Mouse (Mus musculus) heart, embryonic 15.5 days (tissue): ENCODE data around the gene Hnrnpa2b1. TPM values are rescaled to one million over a fixed set of nuclear protein-coding genes. Genes with fewer than 3 reads are reported as not detected.
"Not testable (repeated sequence)": the region's sequence is repeated elsewhere in the genome, so short reads cannot be mapped to it uniquely, and the experiment has no call there.

Experiments used
- ATAC-seq: fragments of 200-750 bp; cut with Nextera tagmentation; replicated peaks from 2 replicates; pipeline ENCODE4 v1.8.0; 2017; ENCODE audit warnings: low read depth, moderate TSS enrichment; ENCODE audit not compliant: insufficient number of reproducible peaks, insufficient read depth, low FRiP score
- H3K27ac ChIP-seq: fragments of 300-500 bp; sonication (generic); 2 replicates; pipeline ENCODE4 v1.5.1; 2015; ENCODE audit warnings: mild to moderate bottlenecking, inconsistent platforms
- H3K27me3 ChIP-seq: fragments of 300-500 bp; sonication (generic); 2 replicates; pipeline ENCODE4 v1.6.1; 2015; ENCODE audit warnings: inconsistent platforms
- H3K36me3 ChIP-seq: fragments of 300-500 bp; sonication (generic); 2 replicates; pipeline ENCODE4 v1.6.1; 2015; ENCODE audit warnings: mild to moderate bottlenecking, inconsistent platforms
- H3K4me1 ChIP-seq: fragments of 300-500 bp; sonication (generic); replicated peaks from 2 replicates; pipeline ENCODE4 v1.6.1; 2015; ENCODE audit warnings: inconsistent platforms
- H3K4me2 ChIP-seq: fragments of 300-500 bp; sonication (generic); 2 replicates; pipeline ENCODE4 v1.6.1; 2015; ENCODE audit warnings: inconsistent platforms, mild to moderate bottlenecking, moderate library complexity
- H3K4me3 ChIP-seq: fragments of 300-500 bp; sonication (generic); 2 replicates; pipeline ENCODE4 v1.5.1; 2015; ENCODE audit warnings: mild to moderate bottlenecking, inconsistent platforms
- H3K9ac ChIP-seq: fragments of 300-500 bp; sonication (generic); 2 replicates; pipeline ENCODE4 v1.6.1; 2015; ENCODE audit warnings: mild to moderate bottlenecking, inconsistent platforms
- H3K9me3 ChIP-seq: fragments of 300-500 bp; sonication (generic); replicated peaks from 2 replicates; pipeline ENCODE4 v1.6.1; 2016; ENCODE audit warnings: inconsistent platforms
- WGBS: fragments of 180-500 bp; shearing (Covaris S2); methylation state at CpG from one replicate; pipeline ENCODE4 v1.1.7; 2015; ENCODE audit warnings: mixed read lengths; 5-methylcytosine and 5-hydroxymethylcytosine counted together
- polyA plus RNA-seq: library from polyadenylated mRNA; unstranded; fragments of >200 nt; fragmentation: Nextera tagmentation; extraction: Ambion mirVana; gene quantifications from 2 replicates; pipeline ENCODE4 v1.2.1, GENCODE M21; 2015

Hnrnpa2b1 gene
- polyA plus RNA-seq, 1 experiment from 2014 or later, result 1,124 TPM

DNA sequence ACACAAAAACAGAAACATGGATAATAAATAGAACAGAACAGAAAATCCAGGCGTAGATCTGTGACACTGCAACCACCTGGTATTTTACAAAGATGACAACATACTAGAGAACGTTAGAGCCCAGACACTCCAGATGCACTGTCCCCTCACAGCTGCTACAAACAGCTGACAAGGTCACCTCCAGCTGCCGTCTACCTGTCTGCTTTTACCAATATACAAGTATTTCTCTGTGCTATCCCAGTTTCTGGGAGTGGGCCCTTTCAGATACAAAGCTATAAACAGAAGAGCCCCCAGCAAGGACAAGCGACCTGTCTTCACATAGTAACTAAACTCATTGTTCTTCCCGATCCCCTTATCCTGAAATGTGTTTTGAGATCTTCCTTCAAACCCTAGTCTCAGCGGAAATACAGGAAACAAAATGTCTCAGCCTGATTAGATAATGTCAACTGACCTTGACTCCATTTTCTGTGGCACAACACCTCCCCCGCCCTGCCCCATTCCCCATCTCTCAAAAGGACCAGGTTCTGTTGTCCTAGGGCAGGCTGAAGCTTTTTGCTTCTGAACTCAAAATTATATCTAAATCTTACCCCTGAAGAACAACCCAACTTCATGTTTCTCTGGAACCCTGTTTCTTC, 16.5 kb upstream of the Hnrnpa2b1 start:
- no peak overlapping the region for H3K4me2 ChIP-seq
- ATAC-seq, result no peak
- H3K36me3 ChIP-seq, result peaks cover 18% of the 10 kb centered on the region
- 0 out of 2 replicates have a peak, but pooled peaks cover 2% of the 10 kb centered on the region for H3K9me3 ChIP-seq
- H3K4me1 ChIP-seq, result peaks cover 8% of the 10 kb centered on the region
- H3K27me3 ChIP-seq, result no peaks in the 10 kb centered on the region
- no peak overlapping the region for H3K9ac ChIP-seq
- H3K27ac ChIP-seq, result no peak overlapping the region
- H3K4me3 ChIP-seq, result no peak overlapping the region
- 30% methylated on average over 7 of the region's 7 CpGs for WGBS

DNA sequence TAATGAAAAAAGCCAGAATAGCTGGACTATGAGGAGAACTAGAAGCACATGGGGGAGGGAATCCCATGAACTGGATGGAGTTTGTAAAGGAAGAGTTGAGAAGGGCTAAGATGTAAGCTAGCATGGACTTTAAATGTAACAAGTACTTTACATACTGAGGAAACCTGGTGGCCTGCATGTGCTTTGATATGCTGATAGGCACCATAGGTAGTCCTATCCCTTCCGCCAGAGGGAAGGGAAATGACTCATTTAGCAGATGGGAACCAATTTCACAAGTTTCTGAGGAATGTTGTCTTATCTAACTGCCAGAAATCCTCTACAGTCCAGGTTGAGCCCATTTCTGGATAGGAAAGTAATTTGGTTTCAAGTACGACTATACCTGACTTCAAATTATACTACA, 16.0 kb upstream of the Hnrnpa2b1 start:
- 46% methylated on average over 2 of the region's 2 CpGs for WGBS
- ATAC-seq, result no peak

DNA sequence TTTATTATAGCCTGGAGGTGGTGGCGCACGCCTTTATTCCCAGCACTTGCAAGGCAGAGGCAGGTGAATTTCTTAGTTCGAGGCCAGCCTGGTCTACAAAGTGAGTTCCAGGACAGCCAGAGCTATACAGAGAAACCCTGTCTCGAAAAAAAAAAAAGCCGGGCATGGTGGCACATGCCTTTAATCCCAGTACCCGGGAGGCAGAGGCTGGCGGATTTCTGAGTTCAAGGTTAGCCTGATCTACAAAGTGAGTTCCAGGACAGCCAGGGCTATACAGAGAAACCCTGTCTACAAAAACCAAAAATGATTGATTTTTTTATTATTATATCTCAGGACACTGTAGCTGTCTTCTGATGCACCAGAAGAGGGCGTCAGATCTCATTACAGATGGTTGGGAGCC, 14.9 kb upstream of the Hnrnpa2b1 start:
- H3K4me2 ChIP-seq, H3K4me1 ChIP-seq, H3K27me3 ChIP-seq, H3K9me3 ChIP-seq, ATAC-seq, H3K27ac ChIP-seq, H3K9ac ChIP-seq, H3K4me3 ChIP-seq: not testable (repeated sequence)
- WGBS, result 84% methylated on average over 8 of the region's 8 CpGs
- H3K36me3 ChIP-seq, result peaks cover 34% of the 10 kb centered on the region

More for the DNA sequence above, 16.0 kb upstream of the Hnrnpa2b1 start:
- no peak overlapping the region for H3K9ac ChIP-seq
- H3K4me1 ChIP-seq, result peaks cover 8% of the 10 kb centered on the region
- H3K27me3 ChIP-seq, result no peaks in the 10 kb centered on the region
- H3K4me3 ChIP-seq, result no peak overlapping the region
- no peak overlapping the region for H3K27ac ChIP-seq
- peaks cover 23% of the 10 kb centered on the region for H3K36me3 ChIP-seq
- 0 out of 2 replicates have a peak, but pooled peaks cover 2% of the 10 kb centered on the region for H3K9me3 ChIP-seq
- H3K4me2 ChIP-seq, result no peak overlapping the region

DNA sequence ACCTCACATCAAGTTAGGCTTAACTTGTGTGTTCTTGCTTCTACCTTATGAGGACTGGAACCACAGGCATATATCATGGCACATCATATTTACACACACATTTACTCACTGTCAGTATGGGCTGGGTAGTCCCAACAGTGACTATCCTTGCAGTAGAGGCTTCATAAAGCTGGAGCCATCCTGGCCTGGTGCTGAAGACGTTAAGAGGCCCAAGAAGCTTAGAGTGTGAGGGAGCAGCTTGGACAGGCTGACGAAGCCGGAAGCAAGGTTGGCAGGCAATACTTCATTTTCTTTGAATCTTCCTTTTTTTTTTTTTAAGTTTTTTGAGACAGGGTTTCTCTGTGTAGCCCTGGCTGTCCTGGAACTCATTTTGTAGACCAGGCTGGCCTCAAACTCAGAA, 14.2 kb upstream of the Hnrnpa2b1 start:
- Histone ChIP-seq H3K4me1 (peaks cover 4% of the 10 kb centered on the region; the same call in 1 of the 2 replicates), H3K4me2 (no peak overlapping the region), H3K27me3 (no peaks in the 10 kb centered on the region), H3K36me3 (peaks cover 41% of the 10 kb centered on the region), H3K27ac (no peak overlapping the region), H3K9ac (no peak overlapping the region), H3K9me3 (0 out of 2 replicates have a peak, but pooled peaks cover 2% of the 10 kb centered on the region), H3K4me3 (no peak overlapping the region)
- 89% methylated on average over 3 of the region's 3 CpGs for whole genome bisulfite sequencing
- ATAC-seq, result no peak

DNA sequence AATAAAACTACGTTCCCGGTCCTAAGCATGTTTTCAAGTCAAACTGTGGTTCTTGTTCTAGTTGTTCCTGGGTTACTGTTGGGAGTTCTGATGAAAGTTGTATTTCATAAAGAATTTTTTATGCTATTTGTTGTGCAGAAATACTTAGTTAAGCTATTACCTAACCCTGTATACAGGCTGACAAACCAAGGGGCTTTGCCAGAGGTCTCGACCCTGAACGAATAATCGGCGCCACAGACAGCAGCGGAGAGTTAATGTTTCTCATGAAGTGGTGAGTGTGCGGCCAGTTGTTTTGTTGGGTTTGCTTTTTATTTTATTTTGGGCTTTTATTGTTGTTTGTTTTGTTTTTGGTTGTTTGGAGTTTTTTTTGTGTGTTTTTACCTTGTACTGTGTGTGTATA, 11.9 kb upstream of the Hnrnpa2b1 start:
- peaks cover 4% of the 10 kb centered on the region; the same call in 1 of the 2 replicates for H3K4me1 ChIP-seq
- H3K9me3 ChIP-seq, result no peaks in the 10 kb centered on the region
- H3K4me3 ChIP-seq, result no peak overlapping the region
- ATAC-seq, result no peak
- no peak overlapping the region for H3K9ac ChIP-seq
- H3K4me2 ChIP-seq, result no peak overlapping the region
- H3K36me3 ChIP-seq, result peaks cover 58% of the 10 kb centered on the region
- 93% methylated on average over 8 of the region's 8 CpGs for WGBS
- H3K27me3 ChIP-seq, result no peaks in the 10 kb centered on the region
- no peak overlapping the region for H3K27ac ChIP-seq

DNA sequence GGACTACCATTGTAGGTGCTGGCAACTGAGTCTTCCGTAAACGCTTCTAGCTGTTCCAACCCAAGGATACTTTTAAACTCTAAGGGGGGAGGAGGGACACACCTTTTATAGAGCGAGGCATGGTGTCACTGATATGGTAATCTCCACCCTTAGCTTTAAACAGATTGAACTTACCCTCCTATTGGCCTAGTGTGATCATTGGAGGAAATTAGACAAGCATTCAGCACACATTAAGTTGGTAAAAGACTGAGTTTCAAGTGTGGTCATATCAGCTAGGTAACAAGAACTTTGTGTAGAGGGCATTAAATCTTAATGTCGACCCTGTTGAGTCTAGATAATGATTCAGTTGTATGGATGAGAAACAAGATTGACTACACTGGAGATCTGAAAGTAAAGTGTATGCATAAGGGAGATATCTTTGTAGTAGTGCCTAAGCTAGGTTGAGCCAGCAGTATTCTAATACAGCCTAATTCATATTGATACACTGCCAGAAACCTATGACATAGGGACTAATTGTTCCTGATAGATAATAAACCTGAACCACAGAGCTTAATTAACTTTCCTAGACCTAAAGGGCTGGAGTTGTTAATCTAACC, 9.5 kb upstream of the Hnrnpa2b1 start:
- H3K27me3 ChIP-seq, result no peaks in the 10 kb centered on the region
- H3K4me2 ChIP-seq, result no peak overlapping the region
- no peaks in the 10 kb centered on the region for H3K9me3 ChIP-seq
- no peak overlapping the region for H3K4me3 ChIP-seq
- H3K27ac ChIP-seq, result no peak overlapping the region
- ATAC-seq, result no peak
- 86% methylated on average over 4 of the region's 4 CpGs for WGBS
- H3K4me1 ChIP-seq, result no peaks in the 10 kb centered on the region
- no peak overlapping the region for H3K9ac ChIP-seq
- H3K36me3 ChIP-seq, result peaks cover 70% of the 10 kb centered on the region

DNA sequence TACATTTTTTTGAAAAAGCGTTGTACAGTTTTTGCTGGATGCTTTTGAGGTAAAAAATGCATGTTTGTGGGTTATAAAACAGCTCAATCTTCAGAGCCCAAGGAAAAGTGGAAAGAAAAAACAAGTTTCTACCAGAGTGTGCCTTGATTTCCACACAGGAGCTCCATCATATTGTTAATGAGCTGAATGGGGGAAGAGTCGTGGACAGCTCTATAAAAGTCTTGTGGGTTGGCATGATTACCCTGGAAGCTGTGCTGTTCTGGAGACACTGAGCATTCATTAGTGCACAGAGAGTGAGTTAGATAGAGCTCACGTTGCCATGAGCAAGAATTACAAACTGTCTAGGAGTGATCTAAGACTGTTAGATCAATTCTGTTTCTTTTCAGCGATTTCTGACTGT, 2.5 kb upstream of the Hnrnpa2b1 start:
- Histone ChIP-seq H3K9me3 (no peaks in the 10 kb centered on the region), H3K4me3 (peak overlapping the region; percentile 68), H3K9ac (peak overlapping the region; percentile 44; the same call in 1 of the 2 replicates), H3K4me1 (peaks cover 18% of the 10 kb centered on the region), H3K27ac (peak overlapping the region; percentile 52; the same call in 1 of the 2 replicates), H3K36me3 (peaks cover 35% of the 10 kb centered on the region), H3K27me3 (no peaks in the 10 kb centered on the region), H3K4me2 (peak overlapping the region; percentile 60)
- no peak for ATAC-seq
- WGBS, result 41% methylated on average over 4 of the region's 4 CpGs

DNA sequence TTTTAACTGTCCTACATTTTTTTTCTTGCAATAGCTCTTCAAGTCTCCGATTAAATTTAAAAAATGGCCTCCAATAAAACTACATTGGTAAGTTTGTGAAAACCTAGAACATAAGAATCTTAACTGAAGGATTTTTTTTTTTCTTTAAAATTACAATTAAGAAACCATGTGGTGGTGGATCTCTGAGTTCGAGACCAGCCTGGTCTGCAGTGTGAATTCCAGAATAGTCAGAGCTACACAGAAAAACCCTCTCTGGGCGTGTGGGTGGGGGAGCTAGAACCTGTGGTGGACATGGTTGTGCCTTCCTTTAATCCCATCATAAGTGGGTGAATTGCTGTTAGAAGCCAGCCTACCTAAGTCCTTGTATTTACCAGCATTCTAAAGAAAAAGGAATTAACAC, 2.1 kb upstream of the Hnrnpa2b1 start:
- WGBS, result 18% methylated on average over 3 of the region's 3 CpGs
- Histone ChIP-seq H3K9me3 (no peaks in the 10 kb centered on the region), H3K36me3 (peaks cover 34% of the 10 kb centered on the region), H3K27ac (peak overlapping the region; percentile 52; the same call in 1 of the 2 replicates), H3K4me2 (peak overlapping the region; percentile 60), H3K27me3 (no peaks in the 10 kb centered on the region), H3K4me1 (peaks cover 21% of the 10 kb centered on the region), H3K9ac (peak overlapping the region; percentile 44), H3K4me3 (peak overlapping the region; percentile 68)
- no peak for ATAC-seq

DNA sequence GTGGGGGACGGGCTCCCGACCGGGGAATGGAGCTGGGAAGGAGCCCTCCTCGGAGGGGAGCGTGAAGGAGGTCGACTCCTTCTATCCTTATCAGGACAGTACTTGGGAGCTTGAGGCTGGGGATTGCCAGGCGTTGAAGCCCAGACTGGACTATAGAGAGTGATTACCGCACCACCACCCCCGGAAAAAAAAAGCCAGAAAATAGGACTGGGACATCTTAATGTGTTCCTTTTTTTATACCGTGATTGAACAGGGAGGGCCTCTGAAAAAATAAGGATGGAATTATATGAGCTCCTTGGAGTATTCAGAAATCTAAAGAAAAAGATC, 1.4 kb upstream of the Hnrnpa2b1 start:
- no peaks in the 10 kb centered on the region for H3K9me3 ChIP-seq
- no peaks in the 10 kb centered on the region for H3K27me3 ChIP-seq
- H3K27ac ChIP-seq, result peak overlapping the region; percentile 100
- peak overlapping the region; percentile 68 for H3K4me3 ChIP-seq
- H3K4me2 ChIP-seq, result peak overlapping the region; percentile 60
- peak overlapping the region; percentile 97 for H3K9ac ChIP-seq
- peaks cover 27% of the 10 kb centered on the region for H3K4me1 ChIP-seq
- no peak for ATAC-seq
- under 1% methylated on average over 9 of the region's 10 CpGs for WGBS
- peaks cover 36% of the 10 kb centered on the region for H3K36me3 ChIP-seq

DNA sequence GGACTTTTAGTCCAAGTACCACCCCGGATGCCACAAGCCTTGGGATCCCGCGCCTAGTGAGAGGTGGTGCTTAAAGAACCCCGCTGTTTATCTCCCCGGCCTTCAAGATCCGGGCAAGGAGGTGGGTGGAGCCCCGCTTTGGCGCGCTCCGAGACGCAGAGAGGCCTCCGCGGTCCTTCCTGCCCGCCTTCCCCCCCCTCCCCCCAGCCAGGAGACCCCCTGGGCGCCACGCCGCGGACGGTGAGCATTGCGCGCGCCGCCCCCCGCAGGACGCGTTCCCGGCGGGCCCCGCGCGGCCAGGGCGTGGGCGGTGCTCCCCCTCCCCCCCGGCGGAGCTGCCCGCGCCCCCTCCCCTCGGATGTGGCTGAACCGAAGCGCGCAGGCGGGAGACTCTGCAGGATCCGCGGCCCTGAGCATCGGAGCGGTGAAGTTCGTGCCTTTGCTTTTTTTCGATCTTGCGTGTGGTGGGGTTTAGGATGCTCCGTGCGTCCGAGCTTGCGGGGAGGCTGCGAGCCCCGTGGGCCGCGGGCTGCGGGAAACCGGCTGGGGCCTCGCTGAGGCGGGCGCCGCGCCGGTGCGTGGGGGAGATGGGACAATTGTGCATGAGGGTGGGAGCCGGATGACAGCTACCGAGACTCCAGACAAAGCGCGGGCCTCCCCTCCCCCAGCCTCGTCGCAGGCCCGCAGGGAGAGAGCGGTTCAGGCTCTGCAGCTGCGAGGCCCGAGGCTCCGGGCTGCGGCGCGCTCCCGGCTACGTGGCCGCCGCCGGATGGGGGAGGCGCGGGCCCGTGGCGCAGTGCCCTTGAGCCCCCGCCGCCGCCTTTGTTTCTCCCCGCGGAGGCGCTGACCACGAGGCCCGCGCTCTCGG, 851 bp upstream of the Hnrnpa2b1 start, which contains the start of gene Cbx3:
TSS of gene Cbx3 (plus strand) at position 50 of the 868 bp plus-strand sequence.
- peak within 1 kb of the TSS; percentile 68 for H3K4me3 ChIP-seq
- WGBS, result under 1% methylated on average over 88 of the region's 99 CpGs
- H3K4me1 ChIP-seq, result peaks cover 33% of the 10 kb centered on the region
- H3K9me3 ChIP-seq, result no peaks in the 10 kb centered on the region
- no peaks in the 10 kb centered on the region for H3K27me3 ChIP-seq
- H3K9ac ChIP-seq, result peak within 1 kb of the TSS; percentile 97
- peak; percentile 83 for ATAC-seq
- H3K36me3 ChIP-seq, result peaks cover 37% of the 10 kb centered on the region
- H3K4me2 ChIP-seq, result peak within 1 kb of the TSS; percentile 60
- peak within 1 kb of the TSS; percentile 100 for H3K27ac ChIP-seq

DNA sequence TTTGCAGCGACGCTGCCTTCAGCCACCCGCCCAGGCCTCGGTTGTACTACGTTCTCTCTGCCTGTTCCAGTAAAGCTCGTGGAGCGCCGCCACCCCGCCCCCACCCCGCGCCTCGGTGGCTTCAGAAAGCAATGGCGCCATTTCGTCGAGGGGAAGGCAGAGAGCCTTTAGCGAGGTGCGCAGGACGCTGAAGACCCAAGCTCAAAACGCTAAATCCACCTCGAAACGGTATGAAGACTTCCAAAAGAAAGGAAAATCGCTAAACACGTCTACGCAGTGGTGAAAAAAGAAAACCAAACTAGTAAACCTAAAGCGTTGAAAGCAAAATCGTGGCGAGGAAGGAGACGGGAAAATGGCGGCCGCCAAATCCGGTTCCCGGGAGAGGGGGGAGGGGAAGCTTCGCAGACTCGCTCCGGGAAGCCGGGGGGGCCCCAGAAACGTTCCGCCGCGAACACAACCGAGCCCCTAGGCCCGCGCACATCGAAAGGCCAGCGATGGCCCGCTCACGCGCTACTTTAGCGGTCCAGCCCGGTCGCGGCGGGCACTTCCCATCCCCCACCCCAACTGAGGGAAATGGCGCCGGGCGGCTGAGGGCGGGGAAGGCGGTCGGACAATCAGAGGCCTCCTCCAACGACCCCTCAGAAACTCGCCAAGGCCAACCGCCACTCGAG, 668 bp downstream of the Hnrnpa2b1 start:
- H3K4me1 ChIP-seq, result peaks cover 35% of the 10 kb centered on the region

More for the DNA sequence above, 668 bp downstream of the Hnrnpa2b1 start:
- WGBS, result under 1% methylated on average over 62 of the region's 63 CpGs
- Histone ChIP-seq H3K36me3 (peaks cover 43% of the 10 kb centered on the region), H3K4me3 (peak overlapping the region; percentile 68), H3K9me3 (no peaks in the 10 kb centered on the region), H3K27me3 (no peaks in the 10 kb centered on the region), H3K27ac (peak overlapping the region; percentile 100), H3K9ac (peak overlapping the region; percentile 89), H3K4me2 (peak overlapping the region; percentile 60)
- ATAC-seq, result 0 out of 2 replicates have a peak, but pooled peaks have one; percentile 8
